Mouse (Mus musculus): ENCODE measurements around the gene Med11. TPM values are rescaled to one million over a fixed set of nuclear protein-coding genes. Genes with fewer than 3 reads are reported as not detected.

Med11 gene
- polyA plus RNA-seq, 1 experiment from 2014 or later: 19.5 TPM

Small RNA genes lying within 50 kb of the gene (microRNA-seq; reads per million reads assigned to microRNA genes)
- gene Mir7115: not detected

Other genes with a start within 250 kb of the Med11 start
- gene Slc16a11, start 239.2 kb upstream of the Med11 start, polyA plus RNA-seq (2015; fragmentation: Nextera tagmentation; extraction: Ambion mirVana): 0.54 and 0.65 TPM in 2 replicates
- 4.5 and 5.2 TPM in 2 replicates for gene Slc16a13, start 230.9 kb upstream of the Med11 start, polyA plus RNA-seq (2015; fragmentation: Nextera tagmentation; extraction: Ambion mirVana)
- 18.1 and 19.8 TPM in 2 replicates for gene Bcl6b, start 222.1 kb upstream of the Med11 start, polyA plus RNA-seq (2015; fragmentation: Nextera tagmentation; extraction: Ambion mirVana)
- 107 and 113 TPM in 2 replicates for gene 0610010K14Rik, start 214.0 kb upstream of the Med11 start, polyA plus RNA-seq (2015; fragmentation: Nextera tagmentation; extraction: Ambion mirVana)
- 7.3 and 10.3 TPM in 2 replicates for gene Gm21988, start 212.1 kb upstream of the Med11 start, polyA plus RNA-seq (2015; fragmentation: Nextera tagmentation; extraction: Ambion mirVana)
- gene Rnasek, start 212.1 kb upstream of the Med11 start, polyA plus RNA-seq (2015; fragmentation: Nextera tagmentation; extraction: Ambion mirVana): 198 and 215 TPM in 2 replicates
- 4.1 TPM in 2 replicates for gene Alox12, start 196.6 kb upstream of the Med11 start, polyA plus RNA-seq (2015; fragmentation: Nextera tagmentation; extraction: Ambion mirVana)
- 0.45 and 2.8 TPM in 2 replicates for gene Alox12e, start 129.3 kb upstream of the Med11 start, polyA plus RNA-seq (2015; fragmentation: Nextera tagmentation; extraction: Ambion mirVana)
- 0.23 and 0.58 TPM in 2 replicates for gene Alox15, start 99.9 kb upstream of the Med11 start, polyA plus RNA-seq (2015; fragmentation: Nextera tagmentation; extraction: Ambion mirVana)
- gene Pelp1, start 41.9 kb upstream of the Med11 start, polyA plus RNA-seq (2015; fragmentation: Nextera tagmentation; extraction: Ambion mirVana): 17.6 and 24.3 TPM in 2 replicates
- gene Arrb2, start 19.3 kb upstream of the Med11 start, polyA plus RNA-seq (2015; fragmentation: Nextera tagmentation; extraction: Ambion mirVana): 11.4 and 14.7 TPM in 2 replicates
- gene Zmynd15, start 7.5 kb downstream of the Med11 start, polyA plus RNA-seq (2015; fragmentation: Nextera tagmentation; extraction: Ambion mirVana): 1.5 and 1.8 TPM in 2 replicates
- 9.0 and 10.2 TPM in 2 replicates for gene Cxcl16, start 8.1 kb downstream of the Med11 start, polyA plus RNA-seq (2015; fragmentation: Nextera tagmentation; extraction: Ambion mirVana)
- 4.9 and 5.4 TPM in 2 replicates for gene Tm4sf5, start 53.3 kb downstream of the Med11 start, polyA plus RNA-seq (2015; fragmentation: Nextera tagmentation; extraction: Ambion mirVana)
- 0.19 and 0.37 TPM in 2 replicates for gene Vmo1, start 62.7 kb downstream of the Med11 start, polyA plus RNA-seq (2015; fragmentation: Nextera tagmentation; extraction: Ambion mirVana)
- gene Gltpd2, start 67.3 kb downstream of the Med11 start, polyA plus RNA-seq (2015; fragmentation: Nextera tagmentation; extraction: Ambion mirVana): 0.42 TPM in 1 of 2 replicates, not detected in the other
- gene Psmb6, start 73.4 kb downstream of the Med11 start, polyA plus RNA-seq (2015; fragmentation: Nextera tagmentation; extraction: Ambion mirVana): 509 and 590 TPM in 2 replicates
- not detected in 2 replicates for gene Gm40193, start 81.0 kb downstream of the Med11 start, polyA plus RNA-seq (2015; fragmentation: Nextera tagmentation; extraction: Ambion mirVana)
- gene Pld2, start 88.1 kb downstream of the Med11 start, polyA plus RNA-seq (2015; fragmentation: Nextera tagmentation; extraction: Ambion mirVana): 10.4 and 11.7 TPM in 2 replicates
- 8.1 and 11.8 TPM in 2 replicates for gene Mink1, start 111.0 kb downstream of the Med11 start, polyA plus RNA-seq (2015; fragmentation: Nextera tagmentation; extraction: Ambion mirVana)
- not detected in 2 replicates for gene 4930544D05Rik, start 163.9 kb downstream of the Med11 start, polyA plus RNA-seq (2015; fragmentation: Nextera tagmentation; extraction: Ambion mirVana)
- gene Chrne, start 167.3 kb downstream of the Med11 start, polyA plus RNA-seq (2015; fragmentation: Nextera tagmentation; extraction: Ambion mirVana): 0.30 TPM in 1 of 2 replicates, not detected in the other
- gene Gp1ba, start 187.2 kb downstream of the Med11 start, polyA plus RNA-seq (2015; fragmentation: Nextera tagmentation; extraction: Ambion mirVana): 0.62 and 0.67 TPM in 2 replicates
- gene Rnf167, start 195.3 kb downstream of the Med11 start, polyA plus RNA-seq (2015; fragmentation: Nextera tagmentation; extraction: Ambion mirVana): 75.1 and 81.2 TPM in 2 replicates
- gene Slc25a11, start 195.6 kb downstream of the Med11 start, polyA plus RNA-seq (2015; fragmentation: Nextera tagmentation; extraction: Ambion mirVana): 279 TPM in 2 replicates
- 1,318 and 1,359 TPM in 2 replicates for gene Pfn1, start 202.7 kb downstream of the Med11 start, polyA plus RNA-seq (2015; fragmentation: Nextera tagmentation; extraction: Ambion mirVana)
- gene Eno3, start 205.3 kb downstream of the Med11 start, polyA plus RNA-seq (2015; fragmentation: Nextera tagmentation; extraction: Ambion mirVana): 389 and 492 TPM in 2 replicates
- 168 and 186 TPM in 2 replicates for gene Spag7, start 217.5 kb downstream of the Med11 start, polyA plus RNA-seq (2015; fragmentation: Nextera tagmentation; extraction: Ambion mirVana)
- 11.3 and 16.0 TPM in 2 replicates for gene Camta2, start 236.2 kb downstream of the Med11 start, polyA plus RNA-seq (2015; fragmentation: Nextera tagmentation; extraction: Ambion mirVana)
- gene Inca1, start 248.2 kb downstream of the Med11 start, polyA plus RNA-seq (2015; fragmentation: Nextera tagmentation; extraction: Ambion mirVana): 1.4 and 2.2 TPM in 2 replicates
- gene Kif1c, start 248.6 kb downstream of the Med11 start, polyA plus RNA-seq (2015; fragmentation: Nextera tagmentation; extraction: Ambion mirVana): 5.3 and 5.5 TPM in 2 replicates

Data from heart, embryonic 15.5 days (tissue).